In the genomic region with DNA sequence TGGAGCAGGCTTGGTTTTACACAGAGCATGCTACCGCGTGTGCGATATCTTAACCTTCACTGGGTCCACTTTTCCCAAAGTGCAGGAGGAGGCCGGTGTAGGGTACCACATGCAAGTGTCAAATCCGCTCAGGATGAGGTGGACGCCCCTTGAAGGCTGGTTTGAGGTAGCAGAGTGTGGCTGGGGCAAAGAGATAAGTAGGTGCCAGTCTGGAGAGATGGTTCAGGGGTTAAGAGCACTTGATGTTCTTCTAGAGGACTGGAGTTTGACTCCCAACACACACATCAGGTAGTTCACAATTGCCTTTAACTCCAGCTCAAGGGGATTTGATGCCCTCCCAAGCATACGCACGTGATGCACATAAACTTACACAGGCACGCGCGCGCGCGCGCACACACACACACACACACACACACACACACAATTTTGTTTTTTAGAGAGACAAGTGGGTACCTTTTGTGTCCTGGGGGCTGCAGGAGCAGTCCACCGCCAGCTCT, we compare ENCODE assay signal across 9 mouse cellular contexts. TPM values are rescaled to one million over a fixed set of nuclear protein-coding genes. Genes with fewer than 3 reads are reported as not detected.
A peak's percentile ranks its signal among the peaks of the same experiment; 100 is the strongest.
DNase-seq lines count a peak whose midpoint lies in the region; ATAC-seq and TF ChIP-seq lines count a peak whose summit lies in the region.
"Had no signal": no experiment of that assay in that cellular context is flagged by ENCODE, and none has a peak within 500 bp of the region (broad histone marks: within the 10 kb centered on the region; RNA-seq: fewer than 3 reads in every experiment).

No protein-coding gene starts in this region.

- DNase-seq in heart, adult 11 months, result peak; percentile 91
- DNase-seq in heart, postnatal 14 days, result no peak
- no peak for DNase-seq in CH12.LX (ENCODE audit: extremely low read depth)
- no peak for DNase-seq in forebrain, embryonic 10.5 days (ENCODE audit: extremely low spot score, low spot score)
- DNase-seq in urinary bladder, adult 2 months (ENCODE audit: low spot score), result no peak
- DNase-seq in ovary, adult 18-20 months (ENCODE audit: low spot score), result no peak

- TF ChIP-seq EP300 in CH12.LX (IDR thresholded peaks at IDR 0.05; ENCODE audit: low read length), result no peak

- no peak; the same call in 1 of the 2 replicates for ATAC-seq in limb, embryonic 15.5 days (ENCODE audit: insufficient number of reproducible peaks, low FRiP score, low TSS enrichment, low read depth)
- ATAC-seq in stomach, embryonic 16.5 days (ENCODE audit: insufficient read depth, low FRiP score), result no peak

- no peak for TF ChIP-seq CTCF in CH12.LX (conservative IDR thresholded peaks at IDR 0.05 in 1 of 2, IDR thresholded peaks at IDR 0.05 in 1 of 2; ENCODE audit: low read depth in 2 of 2, low read length in 2 of 2)

- H3K4me1 ChIP-seq in CH12.LX (ENCODE audit: control insufficient read depth in 1 of 2, insufficient read depth in 2 of 2), result peaks cover 0 to 17% of the 10 kb centered on the region in 2 experiments; a peak in 3 of 4 replicates
- H3K4me1 ChIP-seq in forebrain, embryonic 10.5 days, result peaks cover 31% of the 10 kb centered on the region
- peaks cover 20% of the 10 kb centered on the region for H3K4me1 ChIP-seq in limb, embryonic 15.5 days
- H3K4me1 ChIP-seq in stomach, embryonic 16.5 days (ENCODE audit: control insufficient read depth, insufficient read depth, low read length), result peaks cover 8% of the 10 kb centered on the region; the same call in 1 of the 2 replicates

- H3K79me2 ChIP-seq in CH12.LX (replicated peaks; ENCODE audit: control insufficient read depth, extremely low read depth, insufficient read depth, poor library complexity, severe bottlenecking), result peaks cover 21% of the 10 kb centered on the region

- H3K9ac ChIP-seq in CH12.LX (ENCODE audit: insufficient read depth, low read depth), result peak overlapping the region; percentile 49; the same call in 1 of the 2 replicates
- H3K9ac ChIP-seq in limb, embryonic 15.5 days, result peak overlapping the region; percentile 79
- peak overlapping the region; percentile 84 for H3K9ac ChIP-seq in stomach, embryonic 16.5 days (ENCODE audit: low read length)

- TF ChIP-seq RAD21 in CH12.LX (IDR thresholded peaks at IDR 0.05; ENCODE audit: low read depth, low read length), result no peak

- in situ Hi-C loops in CH12.LX (cut with MboI; ENCODE audit: low pct_ligation_motif_present, low pct_unique_long_range_greater_than_20kb, low sequenced_read_pairs), result loop anchor here (10.0 kb wide), 1 partner anchor 209 kb away; no protein-coding TSS in a partner anchor

- 16% methylated on average over 16 of the region's 16 CpGs for WGBS in forebrain, embryonic 10.5 days
- 12% methylated on average over 16 of the region's 16 CpGs for WGBS in limb, embryonic 15.5 days
- WGBS in stomach, embryonic 16.5 days, result 11% methylated on average over 16 of the region's 16 CpGs

- peaks cover 3% of the 10 kb centered on the region for H3K27me3 ChIP-seq in CH12.LX (replicated peaks)
- peaks cover 25% of the 10 kb centered on the region for H3K27me3 ChIP-seq in forebrain, embryonic 10.5 days (ENCODE audit: poor library complexity, severe bottlenecking)
- H3K27me3 ChIP-seq in limb, embryonic 15.5 days, result peaks cover 9% of the 10 kb centered on the region; the same call in 1 of the 2 replicates
- no peaks in the 10 kb centered on the region for H3K27me3 ChIP-seq in stomach, embryonic 16.5 days (ENCODE audit: control insufficient read depth, insufficient read depth, low read length)
- H3K27me3 ChIP-seq: Patski had no signal

- no peaks in the 10 kb centered on the region for H3K9me3 ChIP-seq in CH12.LX (replicated peaks; ENCODE audit: low read length)
- no peaks in the 10 kb centered on the region for H3K9me3 ChIP-seq in forebrain, embryonic 10.5 days
- H3K9me3 ChIP-seq in limb, embryonic 15.5 days, result no peaks in the 10 kb centered on the region
- no peaks in the 10 kb centered on the region for H3K9me3 ChIP-seq in stomach, embryonic 16.5 days (replicated peaks; ENCODE audit: control insufficient read depth, low read length)

- intact Hi-C loops in heart, postnatal 14 days (cut with DNase I), result no loop called here

- TF ChIP-seq POLR2A in CH12.LX (IDR thresholded peaks at IDR 0.05; ENCODE audit: low read depth, low read length), result no peak

- peak overlapping the region; percentile 78 to 95 (median 95) for H3K4me3 ChIP-seq in CH12.LX (replicated peaks in 1 of 3; ENCODE audit: low read depth in 2 of 3, low read length in 2 of 3, poor library complexity in 1 of 3)
- H3K4me3 ChIP-seq in forebrain, embryonic 10.5 days, result peak overlapping the region; percentile 89
- peak overlapping the region; percentile 95 for H3K4me3 ChIP-seq in limb, embryonic 15.5 days
- peak overlapping the region; percentile 77 for H3K4me3 ChIP-seq in stomach, embryonic 16.5 days (replicated peaks; ENCODE audit: low read length)

- peaks cover 13 to 23% of the 10 kb centered on the region in 2 experiments for H3K36me3 ChIP-seq in CH12.LX (replicated peaks in 1 of 2; ENCODE audit: control insufficient read depth in 1 of 2, insufficient read depth in 1 of 2, low read length in 1 of 2)
- peaks cover 23% of the 10 kb centered on the region for H3K36me3 ChIP-seq in forebrain, embryonic 10.5 days (replicated peaks)
- peaks cover 17% of the 10 kb centered on the region for H3K36me3 ChIP-seq in limb, embryonic 15.5 days
- H3K36me3 ChIP-seq in stomach, embryonic 16.5 days (ENCODE audit: control insufficient read depth, insufficient read depth, low read length), result 0 out of 2 replicates have a peak, but pooled peaks cover 6% of the 10 kb centered on the region

- H3K4me2 ChIP-seq in CH12.LX (ENCODE audit: insufficient read depth, low read depth, poor library complexity, severe bottlenecking), result peak overlapping the region; percentile 97
- peak overlapping the region; percentile 83 for H3K4me2 ChIP-seq in limb, embryonic 15.5 days
- H3K4me2 ChIP-seq in stomach, embryonic 16.5 days (ENCODE audit: low read depth, low read length), result peak overlapping the region; percentile 79

- dilution Hi-C loops in CH12.LX (cut with MboI; ENCODE audit: extremely low pct_ligation_motif_present, extremely low pct_unique_long_range_greater_than_20kb, low sequenced_read_pairs), result no loop called here

- H3K27ac ChIP-seq in CH12.LX (ENCODE audit: insufficient read depth, low read depth), result no peak overlapping the region
- peak overlapping the region; percentile 92 for H3K27ac ChIP-seq in forebrain, embryonic 10.5 days
- H3K27ac ChIP-seq in limb, embryonic 15.5 days, result peak overlapping the region; percentile 91
- H3K27ac ChIP-seq in stomach, embryonic 16.5 days (ENCODE audit: low read length), result peak overlapping the region; percentile 86; the same call in 1 of the 2 replicates

TF ChIP-seq in CH12.LX, 34 proteins besides CTCF, POLR2A, EP300 and RAD21:
- TF ChIP-seq CHD2 (IDR thresholded peaks at IDR 0.05; ENCODE audit: low read length) (no peak), E2F4 (IDR thresholded peaks at IDR 0.05; ENCODE audit: insufficient replicate concordance, low read depth, low read length) (no peak), MXI1 (IDR thresholded peaks at IDR 0.05; ENCODE audit: low read depth, low read length) (peak; percentile 72), MYC (IDR thresholded peaks at IDR 0.05; ENCODE audit: low read depth, low read length) (peak; percentile 47; the same call in 1 of the 2 replicates), SIN3A (IDR thresholded peaks at IDR 0.05; ENCODE audit: low read length) (peak; percentile 12; the same call in 1 of the 2 replicates), BHLHE40 (IDR thresholded peaks at IDR 0.05; ENCODE audit: low read depth, low read length) (peak; percentile 87)

RNA-seq across cellular contexts. Expression of gene Tarbp1, which starts 1.0 kb away (rescaled TPM):
- 1 to 10 TPM; 5.6 to 5.7 TPM for total RNA-seq in heart, postnatal 14 days (2021)
- total RNA-seq in CH12.LX (2012; rRNA removed) (10.4 and 11.5 TPM in 2 replicates), CH12.LX (2014; rRNA removed) (10.2 and 10.3 TPM in 2 replicates)
- polyA plus RNA-seq in CH12.LX (2012; ENCODE audit: insufficient read length, low read depth), result 9.7 and 10.7 TPM in 2 replicates
- polyA plus RNA-seq in forebrain, embryonic 10.5 days (2016; fragmentation: Nextera tagmentation; extraction: Ambion mirVana), result 1.9 and 2.3 TPM in 2 replicates
- 2.2 and 2.5 TPM in 2 replicates for polyA plus RNA-seq in limb, embryonic 15.5 days (2015; fragmentation: Nextera tagmentation; extraction: Ambion mirVana)
- polyA plus RNA-seq in stomach, embryonic 16.5 days (2015; fragmentation: Nextera tagmentation; extraction: Ambion mirVana), result 1.6 and 2.2 TPM in 2 replicates
- polyA plus RNA-seq in urinary bladder, adult 2 months (2012; rRNA removed), result 3.5 and 3.9 TPM in 2 replicates

RNA-seq across cellular contexts. Expression of gene Coa6, which starts 51.5 kb away (rescaled TPM):
- 10 to 100 TPM; 23.4 to 27.0 TPM for total RNA-seq in heart, postnatal 14 days (2021)
- total RNA-seq in CH12.LX (2012; rRNA removed) (29.1 and 29.8 TPM in 2 replicates), CH12.LX (2014; rRNA removed) (30.3 and 36.5 TPM in 2 replicates)
- polyA plus RNA-seq in CH12.LX (2012; ENCODE audit: insufficient read length, low read depth), result 26.1 and 26.6 TPM in 2 replicates
- polyA plus RNA-seq in forebrain, embryonic 10.5 days (2016; fragmentation: Nextera tagmentation; extraction: Ambion mirVana), result 41.2 and 46.5 TPM in 2 replicates
- polyA plus RNA-seq in limb, embryonic 15.5 days (2015; fragmentation: Nextera tagmentation; extraction: Ambion mirVana), result 44.0 and 47.5 TPM in 2 replicates
- 49.0 and 56.7 TPM in 2 replicates for polyA plus RNA-seq in stomach, embryonic 16.5 days (2015; fragmentation: Nextera tagmentation; extraction: Ambion mirVana)
- polyA plus RNA-seq in urinary bladder, adult 2 months (2012; rRNA removed), result 32.0 and 38.1 TPM in 2 replicates
